8 mouse cellular contexts compared by ENCODE assay signal in genomic region chr10:62920766-62921156, GRCm38 (mm10). TPM values are rescaled to one million over a fixed set of nuclear protein-coding genes. Genes with fewer than 3 reads are reported as not detected.
DNase-seq lines count a peak whose midpoint lies in the region; ATAC-seq lines count a peak whose summit lies in the region.

No protein-coding gene starts in this region.

- H3K9me3 ChIP-seq in kidney, embryonic 14.5 days (ENCODE audit: control insufficient read depth, low read length), result no peaks in the 10 kb centered on the region
- no peaks in the 10 kb centered on the region for H3K9me3 ChIP-seq in hindbrain, embryonic 14.5 days (ENCODE audit: control insufficient read depth, low read length)
- H3K9me3 ChIP-seq in midbrain, embryonic 14.5 days (ENCODE audit: control insufficient read depth, low read length), result no peaks in the 10 kb centered on the region

- H3K4me1 ChIP-seq in kidney, embryonic 14.5 days (ENCODE audit: control insufficient read depth, insufficient read depth, low read length), result peaks cover 3% of the 10 kb centered on the region; the same call in 1 of the 2 replicates
- H3K4me1 ChIP-seq in hindbrain, embryonic 14.5 days (replicated peaks; ENCODE audit: control insufficient read depth, insufficient read depth, low read length), result peaks cover 13% of the 10 kb centered on the region
- H3K4me1 ChIP-seq in midbrain, embryonic 14.5 days (ENCODE audit: control insufficient read depth, insufficient read depth, low read length), result peaks cover 7% of the 10 kb centered on the region

- peak overlapping the region; percentile 89 for H3K9ac ChIP-seq in kidney, embryonic 14.5 days (ENCODE audit: low read depth, low read length)
- H3K9ac ChIP-seq in hindbrain, embryonic 14.5 days, result peak overlapping the region; percentile 95
- peak overlapping the region; percentile 95 for H3K9ac ChIP-seq in midbrain, embryonic 14.5 days (replicated peaks; ENCODE audit: low read length)

- H3K27me3 ChIP-seq in kidney, embryonic 14.5 days (ENCODE audit: control insufficient read depth, insufficient read depth, low read length), result no peaks in the 10 kb centered on the region
- no peaks in the 10 kb centered on the region for H3K27me3 ChIP-seq in hindbrain, embryonic 14.5 days (ENCODE audit: control insufficient read depth, insufficient read depth, low read length)
- H3K27me3 ChIP-seq in midbrain, embryonic 14.5 days (ENCODE audit: control insufficient read depth, insufficient read depth, low read length), result no peaks in the 10 kb centered on the region

- peak; percentile 73 for ATAC-seq in kidney, embryonic 14.5 days (ENCODE audit: low FRiP score, low TSS enrichment)
- ATAC-seq in hindbrain, embryonic 14.5 days (ENCODE audit: low FRiP score), result peak; percentile 74
- ATAC-seq in midbrain, embryonic 14.5 days (ENCODE audit: low FRiP score, low TSS enrichment), result peak; percentile 70; the same call in 1 of the 2 replicates

- H3K4me3 ChIP-seq in kidney, embryonic 14.5 days (ENCODE audit: low read length), result peak overlapping the region; percentile 96
- peak overlapping the region; percentile 95 for H3K4me3 ChIP-seq in hindbrain, embryonic 14.5 days (replicated peaks; ENCODE audit: low read length)
- peak overlapping the region; percentile 92 for H3K4me3 ChIP-seq in midbrain, embryonic 14.5 days (replicated peaks; ENCODE audit: low read depth, low read length)

- peak overlapping the region; percentile 74; the same call in 1 of the 2 replicates for H3K27ac ChIP-seq in kidney, embryonic 14.5 days (ENCODE audit: low read depth, low read length)
- H3K27ac ChIP-seq in hindbrain, embryonic 14.5 days, result peak overlapping the region; percentile 87
- H3K27ac ChIP-seq in midbrain, embryonic 14.5 days (replicated peaks; ENCODE audit: low read depth, low read length), result peak overlapping the region; percentile 90

- under 1% methylated on average over 25 of the region's 29 CpGs for WGBS in kidney, embryonic 14.5 days
- under 1% methylated on average over 26 of the region's 29 CpGs for WGBS in hindbrain, embryonic 14.5 days
- WGBS in midbrain, embryonic 14.5 days, result under 1% methylated on average over 29 of the region's 29 CpGs

- no peak for DNase-seq in kidney, adult 8-10 months
- peak; percentile 11 for DNase-seq in c-Kit-negative CD71-positive TER-119-positive erythroid progenitor cells, embryonic 14.5 days (ENCODE audit: low read depth, low spot score)
- peak; percentile 35 for DNase-seq in hindbrain, embryonic 14.5 days (ENCODE audit: low spot score)
- no peak for DNase-seq in midbrain, embryonic 14.5 days
- no peak for DNase-seq in gastrocnemius, adult 18-20 months (ENCODE audit: low spot score)
- no peak for DNase-seq in kidney, adult 11 months
- no peak for DNase-seq in kidney, postnatal 36 days

- H3K36me3 ChIP-seq in kidney, embryonic 14.5 days (ENCODE audit: control insufficient read depth, insufficient read depth, low read length), result no peaks in the 10 kb centered on the region
- no peaks in the 10 kb centered on the region for H3K36me3 ChIP-seq in hindbrain, embryonic 14.5 days (replicated peaks; ENCODE audit: control insufficient read depth, insufficient read depth)
- no peaks in the 10 kb centered on the region for H3K36me3 ChIP-seq in midbrain, embryonic 14.5 days (ENCODE audit: control insufficient read depth, insufficient read depth, low read length)

- peak overlapping the region; percentile 55 for H3K4me2 ChIP-seq in kidney, embryonic 14.5 days (replicated peaks; ENCODE audit: low read depth, low read length)
- peak overlapping the region; percentile 97 for H3K4me2 ChIP-seq in hindbrain, embryonic 14.5 days (replicated peaks)
- peak overlapping the region; percentile 76 for H3K4me2 ChIP-seq in midbrain, embryonic 14.5 days (ENCODE audit: low read length)

RNA-seq across cellular contexts. Expression of gene Slc25a16, which starts 0.3 kb away (rescaled TPM):
- polyA plus RNA-seq in kidney, embryonic 14.5 days (2014; fragmentation: Nextera tagmentation; extraction: Ambion mirVana), result 10.0 and 16.0 TPM in 2 replicates
- 14.4 and 17.0 TPM in 2 replicates for polyA plus RNA-seq in hindbrain, embryonic 14.5 days (2014; fragmentation: Nextera tagmentation; extraction: Ambion mirVana)
- 15.3 and 17.9 TPM in 2 replicates for polyA plus RNA-seq in midbrain, embryonic 14.5 days (2014; fragmentation: Nextera tagmentation; extraction: Ambion mirVana)
- total RNA-seq in gastrocnemius, adult 18-20 months (2021), result 10 to 100 TPM; 15.3 to 18.7 TPM

RNA-seq across cellular contexts. Expression of gene Tet1, which starts 12.0 kb away (rescaled TPM):
- polyA plus RNA-seq in kidney, embryonic 14.5 days (2014; fragmentation: Nextera tagmentation; extraction: Ambion mirVana), result 34.1 and 35.3 TPM in 2 replicates
- 44.1 and 45.9 TPM in 2 replicates for polyA plus RNA-seq in hindbrain, embryonic 14.5 days (2014; fragmentation: Nextera tagmentation; extraction: Ambion mirVana)
- 35.9 and 44.3 TPM in 2 replicates for polyA plus RNA-seq in midbrain, embryonic 14.5 days (2014; fragmentation: Nextera tagmentation; extraction: Ambion mirVana)
- total RNA-seq in gastrocnemius, adult 18-20 months (2021), result 1 to 10 TPM; 1.2 to 2.5 TPM

RNA-seq across cellular contexts. Expression of gene Dna2, which starts 26.1 kb away (rescaled TPM):
- polyA plus RNA-seq in kidney, embryonic 14.5 days (2014; fragmentation: Nextera tagmentation; extraction: Ambion mirVana), result 20.5 and 27.2 TPM in 2 replicates
- 3.1 and 4.6 TPM in 2 replicates for polyA plus RNA-seq in hindbrain, embryonic 14.5 days (2014; fragmentation: Nextera tagmentation; extraction: Ambion mirVana)
- polyA plus RNA-seq in midbrain, embryonic 14.5 days (2014; fragmentation: Nextera tagmentation; extraction: Ambion mirVana), result 3.2 and 5.8 TPM in 2 replicates
- under 1 TPM; 0.17 to 0.21 TPM for total RNA-seq in gastrocnemius, adult 18-20 months (2021)

RNA-seq across cellular contexts. Expression of gene Rufy2, which starts 59.3 kb away (rescaled TPM):
- 19.7 and 28.4 TPM in 2 replicates for polyA plus RNA-seq in kidney, embryonic 14.5 days (2014; fragmentation: Nextera tagmentation; extraction: Ambion mirVana)
- polyA plus RNA-seq in hindbrain, embryonic 14.5 days (2014; fragmentation: Nextera tagmentation; extraction: Ambion mirVana), result 58.5 and 59.6 TPM in 2 replicates
- 59.9 and 60.3 TPM in 2 replicates for polyA plus RNA-seq in midbrain, embryonic 14.5 days (2014; fragmentation: Nextera tagmentation; extraction: Ambion mirVana)
- 1 to 10 TPM; 4.1 to 4.9 TPM for total RNA-seq in gastrocnemius, adult 18-20 months (2021)

Comparison
In these comparisons a context has a peak if more than half of its experiments do, and no peak if none do; other contexts are left out.
1. DNase-seq: peak in c-Kit-negative CD71-positive TER-119-positive erythroid progenitor cells, embryonic 14.5 days (single experiment) and hindbrain, embryonic 14.5 days (single experiment); none in kidney, adult 8-10 months (0 of 2), midbrain, embryonic 14.5 days (single experiment), gastrocnemius, adult 18-20 months (single experiment), kidney, adult 11 months (single experiment) and kidney, postnatal 36 days (0 of 2).
2. Peak in every context shown above with its lines, with median percentiles within 50 percentile points of each other: ATAC-seq, H3K27ac ChIP-seq, H3K4me2 ChIP-seq, H3K4me3 ChIP-seq and H3K9ac ChIP-seq.